In the genomic region with DNA sequence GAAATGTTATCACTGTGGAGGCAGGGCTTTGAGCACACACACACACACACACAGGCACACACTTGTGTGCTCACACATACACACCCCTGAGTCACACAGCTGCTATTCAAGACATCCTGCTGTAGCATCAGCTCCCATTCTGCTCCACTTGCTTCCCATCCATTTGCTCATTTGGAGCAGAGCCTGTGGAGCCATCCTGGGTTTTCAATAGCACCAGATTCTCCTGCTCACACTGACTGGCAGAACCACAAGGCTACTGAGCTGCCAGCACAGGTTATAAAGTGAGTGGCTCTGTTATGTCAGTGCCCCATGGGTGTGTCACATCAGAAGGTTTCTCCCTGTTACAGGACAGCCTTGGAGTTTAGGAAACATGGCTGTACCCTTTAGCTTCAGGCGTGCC, we compare ENCODE assay signal across 8 mouse cellular contexts.
DNase-seq lines count a peak whose midpoint lies in the region; ATAC-seq and TF ChIP-seq lines count a peak whose summit lies in the region.

No protein-coding gene starts in this region.

- peaks cover 9% of the 10 kb centered on the region for H3K4me1 ChIP-seq in heart, embryonic 10.5 days
- no peaks in the 10 kb centered on the region for H3K4me1 ChIP-seq in heart, adult 2 months (ENCODE audit: control insufficient read depth, insufficient read depth, low read length)
- H3K4me1 ChIP-seq in hindbrain, embryonic 10.5 days (replicated peaks): peaks cover 31% of the 10 kb centered on the region
- peaks cover 26% of the 10 kb centered on the region for H3K4me1 ChIP-seq in midbrain, embryonic 12.5 days
- no peaks in the 10 kb centered on the region for H3K4me1 ChIP-seq in liver, postnatal 0 days (ENCODE audit: insufficient read depth)

- H3K79me2 ChIP-seq in heart, adult 2 months (replicated peaks; ENCODE audit: control insufficient read depth, insufficient read depth, low read length): no peaks in the 10 kb centered on the region

- ATAC-seq in midbrain, embryonic 12.5 days (ENCODE audit: low FRiP score, low read depth): peak; percentile 18; the same call in 1 of the 2 replicates
- no peak for ATAC-seq in liver, postnatal 0 days
- no peak for ATAC-seq in activated CD4-positive, CD25-positive, alpha-beta regulatory T cell, adult 4 months

- intact Hi-C loops in heart, adult 2 months (cut with DNase I): no loop called here

- TF ChIP-seq POLR2A in heart, adult 2 months (IDR thresholded peaks at IDR 0.05; ENCODE audit: insufficient read depth, low read depth, low read length): no peak

- peak overlapping the region; percentile 10; the same call in 1 of the 2 replicates for H3K4me2 ChIP-seq in midbrain, embryonic 12.5 days (replicated peaks)
- H3K4me2 ChIP-seq in liver, postnatal 0 days (ENCODE audit: low read depth, low read length): no peak overlapping the region

- no peaks in the 10 kb centered on the region for H3K27me3 ChIP-seq in heart, embryonic 10.5 days (ENCODE audit: insufficient read depth, poor library complexity, severe bottlenecking)
- no peaks in the 10 kb centered on the region for H3K27me3 ChIP-seq in heart, adult 2 months (ENCODE audit: control insufficient read depth, insufficient read depth, low read length)
- no peaks in the 10 kb centered on the region for H3K27me3 ChIP-seq in hindbrain, embryonic 10.5 days (ENCODE audit: insufficient read depth, poor library complexity, severe bottlenecking)
- no peaks in the 10 kb centered on the region for H3K27me3 ChIP-seq in midbrain, embryonic 12.5 days
- no peaks in the 10 kb centered on the region for H3K27me3 ChIP-seq in liver, postnatal 0 days (ENCODE audit: insufficient read depth, low read length)

- H3K9me3 ChIP-seq in heart, embryonic 10.5 days: 0 out of 2 replicates have a peak, but pooled peaks cover 3% of the 10 kb centered on the region
- H3K9me3 ChIP-seq in hindbrain, embryonic 10.5 days: no peaks in the 10 kb centered on the region
- no peaks in the 10 kb centered on the region for H3K9me3 ChIP-seq in midbrain, embryonic 12.5 days
- H3K9me3 ChIP-seq in liver, postnatal 0 days (ENCODE audit: low read length): no peaks in the 10 kb centered on the region

- no peak for DNase-seq in heart, embryonic 10.5 days (ENCODE audit: low spot score)
- DNase-seq in heart, adult 2 months: no peak
- DNase-seq in cerebellum, adult 8-10 months: peak; percentile 43
- DNase-seq in hindbrain, embryonic 10.5 days (ENCODE audit: low spot score): no peak
- no peak for DNase-seq in liver, postnatal 0 days
- no peak for DNase-seq in adrenal gland, postnatal 25 days

- no peak for TF ChIP-seq EP300 in heart, adult 2 months (IDR thresholded peaks at IDR 0.05; ENCODE audit: insufficient read depth, low read depth, low read length)
- TF ChIP-seq EP300 in liver, postnatal 0 days (IDR thresholded peaks at IDR 0.05; ENCODE audit: low read depth): no peak

- TF ChIP-seq CTCF in heart, adult 2 months (IDR thresholded peaks at IDR 0.05): no peak
- no peak for TF ChIP-seq CTCF in liver, postnatal 0 days (IDR thresholded peaks at IDR 0.05; ENCODE audit: low read depth)

- no peaks in the 10 kb centered on the region for H3K36me3 ChIP-seq in heart, embryonic 10.5 days
- no peaks in the 10 kb centered on the region for H3K36me3 ChIP-seq in heart, adult 2 months (ENCODE audit: control insufficient read depth, insufficient read depth, low read length)
- no peaks in the 10 kb centered on the region for H3K36me3 ChIP-seq in hindbrain, embryonic 10.5 days
- H3K36me3 ChIP-seq in midbrain, embryonic 12.5 days: no peaks in the 10 kb centered on the region
- H3K36me3 ChIP-seq in liver, postnatal 0 days (replicated peaks; ENCODE audit: insufficient read depth, low read length): no peaks in the 10 kb centered on the region

- no peak overlapping the region for H3K9ac ChIP-seq in heart, adult 2 months (ENCODE audit: low read depth, low read length)
- H3K9ac ChIP-seq in midbrain, embryonic 12.5 days (replicated peaks): no peak overlapping the region
- no peak overlapping the region for H3K9ac ChIP-seq in liver, postnatal 0 days (replicated peaks)

- 0 out of 2 replicates have a peak overlapping the region, but pooled peaks have one; percentile 12 for H3K27ac ChIP-seq in heart, embryonic 10.5 days
- no peak overlapping the region for H3K27ac ChIP-seq in heart, adult 2 months
- peak overlapping the region; percentile 75 for H3K27ac ChIP-seq in hindbrain, embryonic 10.5 days
- peak overlapping the region; percentile 75 for H3K27ac ChIP-seq in midbrain, embryonic 12.5 days (replicated peaks)
- H3K27ac ChIP-seq in liver, postnatal 0 days (ENCODE audit: low read depth): no peak overlapping the region

- WGBS in heart, embryonic 10.5 days: 88% methylated on average over 1 of the region's 1 CpGs
- WGBS in heart, adult 2 months: 83% methylated on average over 1 of the region's 1 CpGs
- 80% methylated on average over 1 of the region's 1 CpGs for WGBS in hindbrain, embryonic 10.5 days
- WGBS in midbrain, embryonic 12.5 days: 80% methylated on average over 1 of the region's 1 CpGs
- 77% methylated on average over 1 of the region's 1 CpGs for WGBS in liver, postnatal 0 days (ENCODE audit: insufficient replicate concordance)

- no peak overlapping the region for H3K4me3 ChIP-seq in heart, embryonic 10.5 days
- no peak overlapping the region for H3K4me3 ChIP-seq in heart, adult 2 months
- H3K4me3 ChIP-seq in hindbrain, embryonic 10.5 days: no peak overlapping the region
- no peak overlapping the region for H3K4me3 ChIP-seq in midbrain, embryonic 12.5 days
- no peak overlapping the region for H3K4me3 ChIP-seq in liver, postnatal 0 days (ENCODE audit: low read depth, low read length)

Comparison
In these comparisons a context has a peak if more than half of its experiments do, and no peak if none do; other contexts are left out.
1. H3K27ac ChIP-seq: peak in heart, embryonic 10.5 days (single experiment), hindbrain, embryonic 10.5 days (single experiment) and midbrain, embryonic 12.5 days (single experiment); none in heart, adult 2 months (single experiment) and liver, postnatal 0 days (single experiment).